Mouse (Mus musculus) G1E-ER4 (cell line): ENCODE measurements around the gene Snu13. TPM values are rescaled to one million over a fixed set of nuclear protein-coding genes. Genes with fewer than 3 reads are reported as not detected.

Source experiments
- GATA1 ChIP-seq: IDR thresholded peaks from one replicate; pipeline ENCODE4 v1.8.0; 2012; ENCODE audit warnings: low read length, inconsistent platforms
- polyA plus RNA-seq: library from polyadenylated mRNA; stranded (reverse); fragments of >175 nt; gene quantifications from 2 replicates; pipeline ENCODE4 v1.2.3, GENCODE M21; 2012

Gene Snu13
- polyA plus RNA-seq, 1 experiment: 25.8 TPM

GRCm38 (mm10) chr15:82004257-82004656 lies 43.1 kb downstream of the Snu13 start:
- no peak for TF ChIP-seq GATA1

GRCm38 (mm10) chr15:81993992-81994391 lies 53.4 kb downstream of the Snu13 start:
- no peak for TF ChIP-seq GATA1

GRCm38 (mm10) chr15:81990549-81990948 lies 56.8 kb downstream of the Snu13 start:
- no peak for TF ChIP-seq GATA1

Other genes starting within 250 kb of the Snu13 start
- gene Tef, start 245.2 kb downstream of the Snu13 start, polyA plus RNA-seq: 53.4 and 92.0 TPM in 2 replicates
- 34.5 and 37.6 TPM in 2 replicates for gene Tob2, start 188.8 kb downstream of the Snu13 start, polyA plus RNA-seq
- gene Phf5a, start 175.7 kb downstream of the Snu13 start, polyA plus RNA-seq: 5.0 and 21.7 TPM in 2 replicates
- 167 and 205 TPM in 2 replicates for gene Aco2, start 175.3 kb downstream of the Snu13 start, polyA plus RNA-seq
- 66.1 and 86.3 TPM in 2 replicates for gene Polr3h, start 121.4 kb downstream of the Snu13 start, polyA plus RNA-seq
- not detected in 2 replicates for gene Csdc2, start 110.8 kb downstream of the Snu13 start, polyA plus RNA-seq
- gene Pmm1, start 86.7 kb downstream of the Snu13 start, polyA plus RNA-seq: 93.6 and 105 TPM in 2 replicates
- not detected in 2 replicates for gene 1700029P11Rik, start 67.1 kb downstream of the Snu13 start, polyA plus RNA-seq
- 8.4 and 12.7 TPM in 2 replicates for gene Xrcc6, start 59.8 kb downstream of the Snu13 start, polyA plus RNA-seq
- gene Desi1, start 13.7 kb downstream of the Snu13 start, polyA plus RNA-seq: 45.7 and 65.4 TPM in 2 replicates
- gene 4930407I10Rik, start 11.6 kb upstream of the Snu13 start, polyA plus RNA-seq: not detected in 2 replicates
- gene Mei1, start 22.4 kb upstream of the Snu13 start, polyA plus RNA-seq: not detected in 2 replicates
- 3.7 and 11.2 TPM in 2 replicates for gene Ccdc134, start 80.3 kb upstream of the Snu13 start, polyA plus RNA-seq
- gene Srebf2, start 99.6 kb upstream of the Snu13 start, polyA plus RNA-seq: 533 and 536 TPM in 2 replicates
- not detected in 2 replicates for gene Shisa8, start 165.2 kb upstream of the Snu13 start, polyA plus RNA-seq
- gene Tnfrsf13c, start 176.8 kb upstream of the Snu13 start, polyA plus RNA-seq: 0.81 and 1.5 TPM in 2 replicates
- gene Cenpm, start 197.2 kb upstream of the Snu13 start, polyA plus RNA-seq: 177 and 187 TPM in 2 replicates
- gene 1500009C09Rik, start 204.8 kb upstream of the Snu13 start, polyA plus RNA-seq: not detected in 2 replicates
- not detected in 2 replicates for gene Sept3, start 227.3 kb upstream of the Snu13 start, polyA plus RNA-seq